Mouse (Mus musculus) kidney, adult 2 months (tissue): ENCODE measurements around the gene Abl2.

ENCODE experiments used
- CTCF ChIP-seq: fragments of 200-500 bp; conservative IDR thresholded peaks from 2 replicates; pipeline ENCODE4 v1.5.1; 2011; ENCODE audit warnings: low read depth, mild to moderate bottlenecking, control low read depth, low read length, moderate library complexity, mixed read lengths; ENCODE audit not compliant: insufficient read depth, insufficient read length
- POLR2A ChIP-seq: fragments of 200-500 bp; IDR thresholded peaks from one replicate; pipeline ENCODE4 v1.6.1; 2011; ENCODE audit warnings: low read depth, low read length, control low read depth

DNA sequence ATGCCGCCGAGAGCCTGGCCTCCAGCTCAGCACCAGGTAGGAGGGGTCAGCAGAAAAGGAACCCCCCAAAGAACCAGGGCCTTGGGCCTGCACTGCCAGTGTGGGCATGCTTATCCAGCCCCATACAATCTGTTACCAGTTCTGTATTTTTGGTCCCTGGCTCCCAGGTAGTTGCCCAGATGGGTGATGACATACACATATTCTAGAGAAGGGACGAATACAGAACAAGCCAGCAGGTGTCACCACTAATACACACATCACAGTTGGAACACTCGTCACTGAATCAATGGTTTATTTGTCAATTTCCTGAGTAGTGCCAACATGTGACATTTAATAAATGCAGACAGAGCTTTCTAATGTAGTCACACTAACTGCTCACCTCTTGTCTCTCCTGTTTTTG is 82.0 kb downstream of the Abl2 start:
- no peak for TF ChIP-seq POLR2A
- TF ChIP-seq CTCF, result peak; percentile 32; the same call in 1 of the 2 replicates
